In genomic region chr17:46857361-46857902, GRCm38 (mm10) we compare ENCODE assay signal across 8 mouse cellular contexts. TPM values are rescaled to one million over a fixed set of nuclear protein-coding genes. Genes with fewer than 3 reads are reported as not detected.
DNase-seq lines count a peak whose midpoint lies in the region; ATAC-seq and TF ChIP-seq lines count a peak whose summit lies in the region.

No protein-coding gene starts in this region.

- H3K9ac ChIP-seq in hindbrain, embryonic 12.5 days = peak overlapping the region; percentile 100

- peaks cover 29% of the 10 kb centered on the region for H3K4me1 ChIP-seq in hindbrain, embryonic 12.5 days

- H3K4me3 ChIP-seq in hindbrain, embryonic 12.5 days = peak overlapping the region; percentile 99

- POLR2A ChIA-PET in Patski (lab: Charles Lee) = interaction anchor here (0.6 to 2.3 kb wide), 6 partner anchors 15 to 75 kb away, joined by 3 to 9 read pairs (median 5); partner anchors contain the start of gene Rpl7l1

- TF ChIP-seq CTCF in Patski (IDR thresholded peaks at IDR 0.05) = no peak

- H3K9me3 ChIP-seq in hindbrain, embryonic 12.5 days (replicated peaks) = no peaks in the 10 kb centered on the region

- peak overlapping the region; percentile 100 for H3K27ac ChIP-seq in hindbrain, embryonic 12.5 days

- ATAC-seq in Patski = peak; percentile 44
- ATAC-seq in hindbrain, embryonic 12.5 days (ENCODE audit: low FRiP score) = peak; percentile 83

- DNase-seq in Patski (ENCODE audit: low read depth, low spot score) = no peak
- DNase-seq in cerebellum, postnatal 10 days = peak; percentile 88 to 91
- DNase-seq in frontal cortex, postnatal 10 days (ENCODE audit: low spot score in 2 of 2) = peak; percentile 77 to 81
- peak; percentile 72 for DNase-seq in left cerebral cortex, adult 11 months (ENCODE audit: low spot score)
- DNase-seq in lung, postnatal 36 days = peak; percentile 81
- DNase-seq in retina, postnatal 7 days (ENCODE audit: low read depth, low spot score) = peak; percentile 73
- peak; percentile 80 for DNase-seq in urinary bladder, postnatal 14 days (ENCODE audit: low spot score)

- CTCF ChIA-PET in Patski (lab: Charles Lee) = no interaction called here

- peak overlapping the region; percentile 49 for H3K4me2 ChIP-seq in hindbrain, embryonic 12.5 days (replicated peaks)

- in situ Hi-C loops in Patski (cut with MboI; ENCODE audit: low pct_unique_long_range_greater_than_20kb) = no loop called here

- no peaks in the 10 kb centered on the region for H3K27me3 ChIP-seq in Patski
- H3K27me3 ChIP-seq in hindbrain, embryonic 12.5 days = no peaks in the 10 kb centered on the region

- WGBS in hindbrain, embryonic 12.5 days = under 1% methylated on average over 35 of the region's 52 CpGs

- H3K36me3 ChIP-seq in hindbrain, embryonic 12.5 days = no peaks in the 10 kb centered on the region

RNA-seq across cellular contexts. Expression of gene Bicral, which starts 0.8 kb away (rescaled TPM):
- 16.4 TPM for polyA plus RNA-seq in Patski (2021)
- polyA plus RNA-seq in hindbrain, embryonic 12.5 days (2016; fragmentation: Nextera tagmentation; extraction: Ambion mirVana) = 7.6 and 8.1 TPM in 2 replicates

RNA-seq across cellular contexts. Expression of gene Tbcc, which starts 33.1 kb away (rescaled TPM):
- polyA plus RNA-seq in Patski (2021) = 36.4 TPM
- polyA plus RNA-seq in hindbrain, embryonic 12.5 days (2016; fragmentation: Nextera tagmentation; extraction: Ambion mirVana) = 74.5 and 82.9 TPM in 2 replicates

RNA-seq across cellular contexts. Expression of gene Prph2, which starts 52.8 kb away (rescaled TPM):
- polyA plus RNA-seq in Patski (2021) = not detected
- polyA plus RNA-seq in hindbrain, embryonic 12.5 days (2016; fragmentation: Nextera tagmentation; extraction: Ambion mirVana) = not detected in 2 replicates
